Mouse (Mus musculus) c-Kit-positive CD71-positive TER-119-positive erythroid progenitor cells, embryonic 14.5 days (primary cell): Measurements from ENCODE around the gene Fam20b.

ENCODE experiments used
- DNase-seq: peaks from one replicate; pipeline ENCODE4 v3.0.0-alpha.2; 2013; ENCODE audit warnings: low spot score

The Fam20b gene

DNA sequence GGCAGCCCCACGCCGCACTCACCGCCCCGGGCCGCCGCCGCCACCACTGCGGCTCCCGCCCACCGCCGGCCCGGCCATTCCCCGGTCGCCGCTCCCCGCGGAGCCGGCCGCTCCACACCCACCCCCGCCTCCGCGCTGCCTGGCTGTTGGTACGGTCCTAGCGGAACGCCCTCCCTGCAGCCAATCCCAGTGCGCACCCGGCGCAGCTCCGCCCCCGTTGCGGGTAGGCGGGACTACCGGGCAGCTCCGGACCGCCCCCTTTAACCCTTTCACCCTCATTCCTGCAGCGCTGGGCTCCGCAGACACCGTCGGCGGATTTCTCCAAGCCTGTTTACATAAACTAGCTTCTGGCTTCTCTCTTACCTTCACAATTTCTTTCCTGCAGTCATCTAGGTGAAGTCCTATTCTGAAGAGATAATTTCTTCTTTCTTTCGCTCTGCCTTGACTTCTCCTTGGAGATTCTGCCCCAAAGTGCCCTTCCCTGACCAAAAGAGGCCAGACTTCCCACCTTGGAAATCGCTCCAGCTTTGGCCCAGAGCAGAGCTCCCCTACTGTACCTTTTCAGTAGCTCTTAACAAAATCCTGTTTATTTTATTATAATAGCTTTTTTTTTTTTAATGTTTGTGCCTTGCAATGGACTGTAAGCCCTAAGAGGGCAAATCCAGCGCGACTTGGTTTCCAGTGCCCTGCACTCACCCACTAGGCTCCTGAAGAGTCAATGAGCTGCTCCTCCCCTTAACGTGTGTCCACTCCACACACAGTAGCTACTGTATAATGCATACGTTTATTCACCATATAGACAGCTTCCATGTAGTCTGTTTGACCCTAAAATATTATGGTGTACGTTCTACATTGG lies at the start of gene Fam20b:
Gene Fam20b (minus strand): TSS at position 137 of the 856 bp plus-strand sequence.
- peak; percentile 93 for DNase-seq

DNA sequence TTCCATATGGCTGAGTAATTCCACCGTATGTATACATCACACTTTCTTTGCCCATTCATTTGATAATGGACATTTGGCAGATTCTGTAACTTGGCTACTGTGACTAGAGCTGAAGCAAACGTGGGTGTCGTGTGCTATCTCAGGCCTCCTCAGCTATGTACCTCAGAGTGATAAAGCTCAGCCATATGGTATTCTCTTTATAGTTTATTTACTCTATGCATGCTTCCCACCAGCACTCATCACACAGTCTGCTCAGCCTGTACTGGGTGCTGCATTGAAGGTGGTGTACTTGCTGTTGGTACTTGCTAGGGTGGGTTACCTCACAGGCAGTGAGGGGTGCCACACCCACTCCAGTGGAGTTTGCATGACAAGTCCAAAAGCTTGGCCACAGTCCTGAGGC lies 46.4 kb upstream of the Fam20b start:
- no peak for DNase-seq

GRCm38 (mm10) chr1:156764584-156764983 lies 45.7 kb upstream of the Fam20b start:
- DNase-seq: no peak

- DNase-seq: no peak
Observed at GRCm38 (mm10) chr1:156763280-156763679, 44.4 kb upstream of the Fam20b start.

DNA sequence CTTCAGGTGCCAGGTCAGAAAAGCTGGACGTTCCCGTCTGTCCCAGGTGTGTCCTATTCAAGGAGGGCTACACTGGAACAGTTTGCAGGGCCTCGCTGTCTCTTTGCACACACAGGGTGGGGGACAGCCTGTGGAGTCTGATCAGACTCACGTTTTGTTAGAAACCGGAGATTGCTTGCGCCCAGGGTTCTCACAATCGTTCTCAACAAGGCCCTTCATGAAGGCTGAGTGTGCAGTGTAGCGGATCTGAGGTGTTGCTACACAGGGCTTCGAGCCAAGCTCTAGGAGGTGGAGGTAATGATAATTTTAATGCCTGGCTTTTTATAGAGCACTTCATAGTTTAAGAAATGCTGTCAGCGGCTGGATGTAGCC lies 42.5 kb upstream of the Fam20b start:
- DNase-seq: no peak

- no peak for DNase-seq
Observed at GRCm38 (mm10) chr1:156760549-156761429, 41.9 kb upstream of the Fam20b start.

- DNase-seq: no peak
Observed at GRCm38 (mm10) chr1:156758326-156758725, 39.4 kb upstream of the Fam20b start.

- no peak for DNase-seq
Observed at GRCm38 (mm10) chr1:156754608-156755413, 35.9 kb upstream of the Fam20b start.

GRCm38 (mm10) chr1:156752990-156753389 lies 34.1 kb upstream of the Fam20b start:
- no peak for DNase-seq

- peak; percentile 72 for DNase-seq
Observed at GRCm38 (mm10) chr1:156752020-156752724, 33.3 kb upstream of the Fam20b start.

- no peak for DNase-seq
Observed at GRCm38 (mm10) chr1:156750261-156750660, 31.4 kb upstream of the Fam20b start.

- no peak for DNase-seq
Observed at GRCm38 (mm10) chr1:156749136-156749535, 30.2 kb upstream of the Fam20b start.

DNA sequence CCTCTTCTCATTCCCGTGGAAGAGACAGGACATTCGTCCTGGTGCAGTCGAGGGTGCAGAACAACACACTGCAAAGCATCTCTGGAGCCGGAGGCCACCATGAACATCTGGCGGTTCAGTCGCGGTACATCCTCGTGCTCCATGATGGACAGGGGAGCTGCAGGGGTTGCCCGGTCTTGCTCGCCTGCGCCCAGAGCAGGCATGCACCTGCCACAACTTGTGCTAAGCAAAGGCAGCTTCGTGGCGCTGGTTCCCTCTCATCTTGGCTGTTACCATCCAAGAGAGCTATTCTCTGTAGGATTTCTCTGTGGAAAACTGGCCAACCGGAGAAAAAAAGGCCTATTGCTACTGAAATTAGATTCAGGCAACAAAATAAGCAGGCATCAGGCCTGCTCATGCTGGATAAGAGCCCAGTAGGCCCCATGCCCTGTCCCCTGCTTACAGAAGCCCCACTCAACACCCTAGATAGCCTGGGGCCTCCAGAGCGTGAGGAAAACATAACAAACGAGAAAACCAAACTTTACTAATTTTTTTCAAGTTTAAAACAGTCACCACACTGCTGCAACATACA lies 29.6 kb upstream of the Fam20b start:
- no peak for DNase-seq

- DNase-seq: peak; percentile 85
Observed at GRCm38 (mm10) chr1:156745188-156745810, 26.4 kb upstream of the Fam20b start.

DNA sequence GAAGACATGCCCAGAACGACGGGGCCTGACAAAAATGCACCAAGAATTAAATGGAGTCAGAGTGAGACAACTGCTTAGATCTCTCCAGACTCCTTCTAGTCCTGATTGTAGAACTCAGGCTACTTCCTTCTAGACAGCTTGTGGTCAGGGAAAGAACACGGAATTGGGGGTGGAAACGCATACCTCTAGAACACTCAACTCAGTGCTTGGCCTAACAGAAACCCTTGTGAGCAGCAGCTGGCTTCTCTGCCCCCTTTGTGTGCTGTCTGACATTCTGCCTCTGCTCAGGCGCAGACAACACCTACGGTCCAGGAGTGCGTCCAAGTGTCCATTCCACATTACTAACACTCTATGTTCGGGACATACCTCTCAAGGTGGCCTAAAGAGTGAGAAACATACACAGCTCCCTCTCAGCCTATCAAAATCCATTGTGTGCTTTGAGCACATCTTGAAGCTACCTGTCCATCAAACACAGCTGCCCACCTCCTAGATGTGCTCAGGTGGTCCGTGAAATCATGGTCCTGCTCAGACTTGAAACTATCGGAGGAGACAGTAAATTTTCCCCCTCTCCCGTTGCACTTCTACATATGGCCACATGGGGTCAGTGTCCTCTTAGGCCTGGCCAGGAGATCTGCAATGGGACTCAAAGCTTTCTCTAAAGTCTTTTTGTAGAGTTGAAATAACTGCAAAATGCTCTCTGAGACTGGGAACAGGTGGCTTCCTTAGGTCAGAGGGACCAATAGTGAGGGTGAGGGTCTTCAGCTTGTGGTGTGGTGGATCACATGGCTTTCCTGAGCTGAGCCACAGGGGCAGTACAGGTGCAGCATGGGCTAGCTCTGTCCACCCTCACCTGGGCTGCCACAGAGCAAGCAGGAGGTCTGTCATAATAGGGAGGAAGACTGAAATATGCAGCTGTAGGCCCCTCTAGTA lies 22.9 kb upstream of the Fam20b start:
- DNase-seq: peak; percentile 79

DNA sequence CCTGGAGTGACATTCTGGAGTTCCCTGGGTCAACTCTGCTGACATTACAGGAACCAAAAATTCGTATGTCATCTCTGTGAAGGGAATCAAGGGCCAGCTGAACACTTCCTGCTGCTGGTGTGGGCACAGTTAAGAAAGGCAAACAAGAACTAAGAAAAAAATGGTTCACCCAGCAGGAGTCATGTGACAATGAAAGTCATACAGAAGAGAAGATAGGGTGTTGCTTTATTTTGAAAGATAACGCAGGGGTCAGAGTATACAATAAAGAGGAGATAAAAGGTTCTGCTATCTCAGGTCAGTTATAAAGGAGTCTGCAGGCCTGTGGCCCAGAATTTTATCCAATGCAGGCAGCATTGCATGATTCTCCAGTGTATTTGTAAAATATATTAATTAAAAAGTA lies 16.9 kb upstream of the Fam20b start:
- DNase-seq: no peak

DNA sequence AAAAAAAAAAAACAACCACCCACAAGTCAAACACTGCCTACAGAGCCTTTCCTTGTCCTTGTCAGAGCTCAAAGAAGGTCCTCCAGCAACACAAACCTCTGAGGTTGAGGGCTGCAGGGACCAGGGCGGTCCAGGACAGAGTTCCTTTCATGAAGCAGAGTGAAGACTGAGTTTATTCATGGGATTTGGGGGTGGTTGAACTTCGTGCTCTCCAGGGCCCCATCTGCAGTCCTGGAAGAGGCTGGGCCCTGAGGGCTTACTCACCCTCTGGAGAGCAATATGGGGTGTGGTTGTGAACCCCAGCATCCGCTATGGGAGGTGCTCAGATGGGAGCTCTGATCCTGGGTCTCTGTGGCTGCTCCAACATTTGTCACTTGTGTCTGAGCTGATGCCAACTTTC lies 15.1 kb upstream of the Fam20b start:
- no peak for DNase-seq

DNA sequence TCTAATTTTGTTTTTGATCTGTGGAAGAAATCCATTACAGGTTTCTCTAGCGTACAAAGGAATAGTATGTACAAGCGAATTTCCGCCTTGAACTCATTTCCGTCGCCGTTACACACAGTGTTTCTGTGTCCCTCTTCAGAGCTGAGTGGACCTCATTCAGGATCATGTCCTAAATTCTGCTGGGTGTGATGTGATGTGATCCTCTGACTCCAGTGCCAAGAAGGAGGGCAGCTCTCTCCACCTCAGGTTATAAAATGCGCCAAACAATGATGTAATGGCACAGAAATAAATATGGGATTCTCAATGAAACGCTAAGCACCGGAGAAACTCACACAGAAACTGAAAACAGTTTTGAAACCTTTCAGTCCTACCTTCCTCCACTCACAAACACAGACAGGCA lies 14.7 kb upstream of the Fam20b start:
- DNase-seq: no peak

- DNase-seq: no peak
Observed at GRCm38 (mm10) chr1:156732996-156733395, 14.1 kb upstream of the Fam20b start.

DNA sequence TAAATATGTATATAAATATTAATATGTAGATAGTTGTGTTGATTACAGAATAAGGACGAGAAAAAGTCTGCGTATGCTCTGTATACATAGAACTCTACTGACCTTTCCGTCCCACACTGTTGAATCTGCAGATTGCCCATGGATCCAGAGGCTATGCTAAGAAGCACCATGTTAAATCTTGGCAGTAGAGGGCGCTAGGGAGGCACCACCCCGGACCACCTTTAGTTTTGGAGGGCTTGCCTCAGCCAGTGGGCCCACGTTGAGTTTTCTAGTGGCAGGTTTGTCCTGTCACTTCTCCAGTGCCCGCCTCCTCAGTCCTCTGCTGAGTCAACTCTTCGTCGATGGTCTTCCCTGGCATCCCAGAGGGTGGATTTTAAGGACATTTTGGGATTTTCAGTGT lies 11.9 kb upstream of the Fam20b start:
- DNase-seq: no peak
